Mouse (Mus musculus) neural tube, embryonic 13.5 days (tissue): ENCODE measurements at regions not wholly inside any gene's neighbourhood (a gene's known extent, or its start where the extent isn't known, plus 50 kb on each side); places are given as distances from the start of the nearest gene placed in this dataset.

Source experiments
- ATAC-seq: fragments of 200-750 bp; cut with Nextera tagmentation; 2 replicates; pipeline ENCODE4 v1.8.0; 2017; ENCODE audit warnings: low read depth, mild to moderate bottlenecking, moderate TSS enrichment, moderate library complexity
- H3K27ac ChIP-seq: fragments of 300-500 bp; sonication (generic); replicated peaks from 2 replicates; pipeline ENCODE4 v1.5.1; 2015; ENCODE audit warnings: moderate library complexity, mild to moderate bottlenecking, inconsistent platforms
- H3K27me3 ChIP-seq: fragments of 300-500 bp; sonication (generic); 2 replicates; pipeline ENCODE4 v1.6.1; 2015; ENCODE audit warnings: mild to moderate bottlenecking, inconsistent platforms
- H3K36me3 ChIP-seq: fragments of 300-500 bp; sonication (generic); 2 replicates; pipeline ENCODE4 v1.6.1; 2015; ENCODE audit warnings: mild to moderate bottlenecking, inconsistent platforms
- H3K4me1 ChIP-seq: fragments of 300-500 bp; sonication (generic); replicated peaks from 2 replicates; pipeline ENCODE4 v1.6.1; 2015; ENCODE audit warnings: inconsistent platforms
- H3K4me2 ChIP-seq: fragments of 300-500 bp; sonication (generic); 2 replicates; pipeline ENCODE4 v1.6.1; 2015; ENCODE audit warnings: inconsistent platforms, mild to moderate bottlenecking, moderate library complexity
- H3K4me3 ChIP-seq: fragments of 300-500 bp; sonication (generic); 2 replicates; pipeline ENCODE4 v1.5.1; 2015; ENCODE audit warnings: mild to moderate bottlenecking, inconsistent platforms
- H3K9ac ChIP-seq: fragments of 300-500 bp; sonication (generic); 2 replicates; pipeline ENCODE4 v1.6.1; 2015; ENCODE audit warnings: moderate library complexity, mild to moderate bottlenecking, inconsistent platforms
- H3K9me3 ChIP-seq: fragments of 300-500 bp; sonication (generic); 2 replicates; pipeline ENCODE4 v1.6.1; 2016; ENCODE audit warnings: inconsistent platforms
- WGBS: fragments of 180-500 bp; shearing (Covaris S2); methylation state at CpG from one replicate; pipeline ENCODE4 v1.1.7; 2015; 5-methylcytosine and 5-hydroxymethylcytosine counted together

DNA sequence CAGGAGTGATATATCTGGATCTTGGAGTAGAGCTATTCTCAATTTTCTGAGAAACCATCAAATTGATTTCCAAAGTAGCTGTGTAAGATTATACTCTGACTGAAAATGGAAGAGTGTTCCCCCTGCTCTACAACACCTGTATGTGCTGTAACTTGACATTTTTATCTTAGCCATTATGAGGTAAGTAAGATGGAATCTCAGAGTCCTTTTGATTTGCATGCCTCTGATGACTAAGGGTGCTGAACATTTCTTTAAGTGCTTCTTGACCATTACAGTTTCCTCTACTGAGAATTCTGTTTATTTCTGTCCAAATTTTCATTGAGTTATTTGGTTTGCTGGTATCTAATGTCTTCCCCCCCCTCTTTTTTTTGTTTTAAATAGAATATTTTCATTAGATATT is 343.0 kb downstream of the Adcyap1 start:
- ATAC-seq: no peak
- Histone ChIP-seq H3K27me3 (no peaks in the 10 kb centered on the region), H3K4me2 (no peak overlapping the region), H3K9ac (no peak overlapping the region), H3K27ac (no peak overlapping the region), H3K4me3 (no peak overlapping the region), H3K4me1 (no peaks in the 10 kb centered on the region), H3K9me3 (no peaks in the 10 kb centered on the region), H3K36me3 (no peaks in the 10 kb centered on the region)

DNA sequence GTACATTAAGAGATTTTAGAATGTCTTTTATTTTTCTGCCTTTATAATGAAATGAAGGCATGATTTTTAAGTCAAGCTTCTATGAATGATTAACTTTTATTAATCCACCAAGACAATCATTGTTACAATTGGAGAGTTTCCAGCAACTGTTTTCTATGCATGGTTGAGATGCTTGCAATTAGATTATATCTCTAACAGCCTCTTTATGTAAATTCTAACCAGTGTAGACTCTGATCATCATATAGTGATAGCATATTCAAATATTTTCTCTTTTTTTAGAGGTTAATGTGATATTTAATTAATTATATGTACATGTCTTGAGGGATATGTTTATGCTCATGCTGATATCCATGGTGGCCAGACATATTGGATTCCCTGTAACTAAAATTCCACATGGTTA is 351.5 kb downstream of the Adcyap1 start:
- no peaks in the 10 kb centered on the region for H3K9me3 ChIP-seq
- no peaks in the 10 kb centered on the region for H3K27me3 ChIP-seq
- no peaks in the 10 kb centered on the region for H3K36me3 ChIP-seq
- no peak overlapping the region for H3K4me2 ChIP-seq
- no peak overlapping the region for H3K4me3 ChIP-seq
- no peak overlapping the region for H3K27ac ChIP-seq
- H3K9ac ChIP-seq: no peak overlapping the region
- no peaks in the 10 kb centered on the region for H3K4me1 ChIP-seq
- ATAC-seq: no peak

DNA sequence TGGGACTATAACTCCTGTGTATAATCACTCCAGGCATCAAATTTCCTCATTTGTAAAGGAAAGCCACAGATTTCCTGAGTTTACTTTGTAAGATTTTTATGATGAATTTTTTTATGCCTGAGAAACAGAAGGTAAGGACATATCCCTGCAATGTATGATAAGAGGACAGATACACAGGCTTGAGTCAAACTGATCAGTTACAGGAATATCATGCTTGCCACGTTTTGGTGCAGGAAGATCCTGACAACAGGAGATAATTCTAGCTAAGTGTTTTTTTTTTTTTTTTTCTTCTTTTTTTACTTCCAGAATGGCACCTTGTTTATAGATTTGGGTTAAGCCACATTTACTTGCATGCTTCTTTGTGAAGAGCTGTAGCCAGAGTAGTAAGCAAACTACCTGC is 357.1 kb downstream of the Adcyap1 start:
- ATAC-seq: no peak
- 69% methylated on average over 1 of the region's 1 CpGs for WGBS
- no peaks in the 10 kb centered on the region for H3K9me3 ChIP-seq
- no peak overlapping the region for H3K27ac ChIP-seq
- no peaks in the 10 kb centered on the region for H3K27me3 ChIP-seq
- no peak overlapping the region for H3K9ac ChIP-seq
- no peak overlapping the region for H3K4me2 ChIP-seq
- H3K4me1 ChIP-seq: no peaks in the 10 kb centered on the region
- no peaks in the 10 kb centered on the region for H3K36me3 ChIP-seq
- H3K4me3 ChIP-seq: no peak overlapping the region

DNA sequence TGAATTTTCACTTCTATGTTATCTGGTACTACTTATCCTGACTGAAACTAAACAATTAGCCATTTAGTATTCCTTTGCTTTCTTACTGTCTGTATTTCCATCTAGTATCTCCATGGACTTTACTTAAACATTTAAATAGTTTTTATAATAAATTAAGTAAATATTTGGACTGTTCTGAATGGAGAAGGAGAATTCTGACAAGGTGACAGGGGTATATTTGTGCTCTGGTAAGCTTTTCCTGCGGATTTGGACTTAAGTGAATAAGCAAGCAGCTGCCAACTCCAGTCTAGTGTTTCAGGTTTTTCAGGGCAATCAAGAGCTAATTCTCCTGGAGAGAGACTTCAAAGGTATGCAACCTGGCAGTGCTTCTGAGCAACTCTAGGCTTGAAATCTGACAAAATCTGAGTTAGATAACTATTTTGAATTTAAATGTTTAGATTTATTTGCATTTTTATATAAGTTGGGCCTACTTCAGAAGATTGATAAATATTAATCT is 364.5 kb downstream of the Adcyap1 start:
- Histone ChIP-seq H3K36me3 (no peaks in the 10 kb centered on the region), H3K9ac (no peak overlapping the region), H3K27ac (no peak overlapping the region), H3K4me2 (no peak overlapping the region), H3K4me1 (no peaks in the 10 kb centered on the region), H3K27me3 (no peaks in the 10 kb centered on the region), H3K4me3 (no peak overlapping the region), H3K9me3 (no peaks in the 10 kb centered on the region)
- WGBS: 66% methylated on average over 1 of the region's 1 CpGs
- ATAC-seq: no peak

DNA sequence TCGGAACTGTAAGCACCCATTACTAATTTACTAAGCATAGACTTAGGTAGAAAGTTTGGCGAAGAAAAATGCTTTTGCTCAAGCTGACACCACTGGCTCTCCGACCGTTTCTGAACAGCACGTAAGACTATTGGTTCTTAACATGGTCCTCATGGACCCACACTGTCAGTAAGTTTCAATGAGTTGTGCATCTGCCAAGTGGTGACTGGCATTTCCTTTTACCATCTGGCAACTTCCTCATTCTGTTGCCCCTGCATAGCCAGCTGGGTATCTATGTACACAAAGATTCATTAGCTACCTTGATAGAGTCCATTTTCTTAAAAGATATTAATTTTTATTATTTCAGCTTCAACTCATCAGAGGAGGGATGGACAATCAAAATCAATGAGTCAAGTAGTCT is 381.2 kb downstream of the Adcyap1 start:
- no peaks in the 10 kb centered on the region for H3K27me3 ChIP-seq
- H3K4me3 ChIP-seq: no peak overlapping the region
- no peaks in the 10 kb centered on the region for H3K4me1 ChIP-seq
- no peak overlapping the region for H3K27ac ChIP-seq
- H3K36me3 ChIP-seq: no peaks in the 10 kb centered on the region
- H3K9ac ChIP-seq: no peak overlapping the region
- no peak overlapping the region for H3K4me2 ChIP-seq
- no peak for ATAC-seq
- 88% methylated on average over 5 of the region's 5 CpGs for WGBS
- H3K9me3 ChIP-seq: no peaks in the 10 kb centered on the region

DNA sequence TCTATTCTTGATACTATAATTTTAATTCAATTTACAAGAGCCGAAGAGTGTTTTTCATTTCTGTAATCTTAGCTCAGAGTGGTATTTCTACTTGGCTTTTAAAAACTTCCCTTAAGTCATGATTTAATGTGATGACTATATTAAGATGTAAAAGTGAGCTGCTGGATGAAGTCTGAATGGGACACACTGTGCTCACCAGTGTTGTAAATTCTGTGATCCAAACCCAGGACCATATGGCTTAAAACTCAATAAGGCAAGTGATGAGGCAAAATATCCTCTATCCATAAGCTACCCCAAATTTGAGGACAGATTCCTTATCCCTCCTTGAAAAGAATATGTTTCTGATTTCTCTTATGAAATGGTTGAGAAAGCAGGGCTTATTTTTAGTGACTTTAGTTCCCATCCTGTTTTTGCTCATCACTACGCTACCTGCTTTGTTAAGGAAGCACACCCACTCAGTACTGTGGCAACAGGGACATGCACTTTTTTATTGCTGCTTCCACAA is 399.4 kb downstream of the Adcyap1 start:
- no peaks in the 10 kb centered on the region for H3K36me3 ChIP-seq
- H3K9me3 ChIP-seq: no peaks in the 10 kb centered on the region
- WGBS: 92% methylated on average over 2 of the region's 2 CpGs
- H3K4me1 ChIP-seq: no peaks in the 10 kb centered on the region
- H3K4me2 ChIP-seq: no peak overlapping the region
- H3K27me3 ChIP-seq: no peaks in the 10 kb centered on the region
- no peak overlapping the region for H3K27ac ChIP-seq
- H3K4me3 ChIP-seq: no peak overlapping the region
- no peak overlapping the region for H3K9ac ChIP-seq
- ATAC-seq: no peak

DNA sequence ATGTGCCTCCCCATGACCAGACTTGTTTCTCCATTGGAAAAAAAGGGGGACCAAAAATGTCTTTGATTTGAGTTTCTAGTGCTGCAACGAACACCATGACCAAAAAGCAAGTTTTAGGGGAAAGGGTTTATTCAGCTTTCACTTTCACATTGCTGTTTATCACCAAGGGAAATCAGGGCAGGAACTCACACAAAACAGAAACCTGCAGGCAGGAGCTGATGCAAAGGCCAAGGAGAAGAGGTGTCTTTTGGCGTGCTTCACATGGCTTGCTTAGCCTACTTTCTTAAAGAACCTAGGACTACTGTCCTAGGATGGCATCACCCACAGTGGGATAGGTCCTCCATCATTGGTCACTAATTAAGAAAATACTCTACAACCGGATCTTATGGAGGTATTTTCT is 401.4 kb downstream of the Adcyap1 start:
- Histone ChIP-seq H3K36me3 (no peaks in the 10 kb centered on the region), H3K4me1 (no peaks in the 10 kb centered on the region), H3K9ac (no peak overlapping the region), H3K27ac (no peak overlapping the region), H3K27me3 (no peaks in the 10 kb centered on the region), H3K4me2 (no peak overlapping the region), H3K9me3 (no peaks in the 10 kb centered on the region), H3K4me3 (no peak overlapping the region)
- WGBS: 84% methylated on average over 3 of the region's 3 CpGs
- no peak for ATAC-seq

DNA sequence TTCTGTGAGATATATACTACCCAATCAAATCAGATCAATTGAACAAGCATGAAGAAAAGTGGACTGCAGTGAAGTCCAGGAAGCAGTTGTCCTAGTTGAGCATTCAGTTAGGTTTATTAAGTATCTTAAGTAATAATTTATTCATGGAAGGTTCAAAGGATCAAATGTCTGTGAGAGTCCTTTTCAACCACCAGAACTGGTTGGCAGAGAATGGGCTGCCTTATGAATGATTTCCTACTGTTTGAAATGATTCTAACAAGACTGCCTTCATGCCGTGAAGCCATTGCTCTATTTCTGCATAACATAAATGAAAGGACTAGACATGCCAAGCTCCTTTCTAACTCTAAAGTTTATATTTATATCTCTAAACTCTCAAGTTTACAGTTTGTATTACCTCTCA is 410.4 kb downstream of the Adcyap1 start:
- Histone ChIP-seq H3K9me3 (no peaks in the 10 kb centered on the region), H3K9ac (no peak overlapping the region), H3K4me3 (no peak overlapping the region), H3K36me3 (no peaks in the 10 kb centered on the region), H3K4me2 (no peak overlapping the region), H3K4me1 (no peaks in the 10 kb centered on the region), H3K27ac (no peak overlapping the region), H3K27me3 (no peaks in the 10 kb centered on the region)
- WGBS: 68% methylated on average over 1 of the region's 1 CpGs
- no peak for ATAC-seq

DNA sequence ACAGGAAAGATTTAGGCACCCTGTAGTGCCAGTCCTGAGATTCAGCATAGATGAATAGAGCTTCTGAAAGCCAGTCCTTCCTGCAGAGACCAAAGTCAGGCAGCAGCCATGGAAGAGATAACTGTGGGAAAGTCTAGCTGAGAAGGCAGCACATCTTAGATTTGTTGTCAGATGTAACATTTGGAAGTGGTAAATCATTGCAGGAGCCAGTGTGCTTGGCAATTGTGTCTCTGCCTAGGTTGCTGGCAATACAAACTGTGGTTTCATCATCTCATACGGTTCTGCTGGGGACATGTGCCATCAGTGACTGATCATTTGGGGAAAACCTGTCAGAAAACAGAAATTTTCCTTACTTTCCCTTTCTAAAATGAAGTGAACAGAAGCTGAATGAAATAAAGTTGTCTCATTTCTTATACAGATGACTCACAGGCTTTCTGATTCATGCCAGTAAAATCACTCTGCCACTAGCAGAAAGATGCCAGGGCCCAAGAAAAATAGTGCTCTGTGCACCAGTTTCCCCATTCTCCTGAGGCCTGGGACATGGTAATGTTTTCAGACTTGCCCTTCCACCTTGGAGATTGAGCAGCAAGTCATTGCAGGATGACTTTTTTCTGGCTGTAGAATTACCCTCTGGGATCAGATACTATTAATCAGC is 411.3 kb downstream of the Adcyap1 start:
- no peak overlapping the region for H3K4me2 ChIP-seq
- H3K36me3 ChIP-seq: no peaks in the 10 kb centered on the region
- no peaks in the 10 kb centered on the region for H3K4me1 ChIP-seq
- 55% methylated on average over 1 of the region's 1 CpGs for WGBS
- no peaks in the 10 kb centered on the region for H3K27me3 ChIP-seq
- no peak overlapping the region for H3K4me3 ChIP-seq
- H3K27ac ChIP-seq: no peak overlapping the region
- H3K9ac ChIP-seq: no peak overlapping the region
- ATAC-seq: no peak
- no peaks in the 10 kb centered on the region for H3K9me3 ChIP-seq
